Mouse (Mus musculus) bone marrow, adult 2 months (tissue): ENCODE results near the gene Gpr35.

Experiments used
- CTCF ChIP-seq: fragments of 200-500 bp; IDR thresholded peaks from 2 replicates; pipeline ENCODE4 v1.5.1; 2011; ENCODE audit warnings: low read length, control low read depth; ENCODE audit not compliant: control insufficient read depth, insufficient read depth
- POLR2A ChIP-seq: fragments of 200-500 bp; IDR thresholded peaks from 2 replicates; pipeline ENCODE4 v1.6.1; 2011; ENCODE audit warnings: low read depth, mild to moderate bottlenecking, control low read depth, low read length, borderline replicate concordance; ENCODE audit not compliant: control insufficient read depth

DNA sequence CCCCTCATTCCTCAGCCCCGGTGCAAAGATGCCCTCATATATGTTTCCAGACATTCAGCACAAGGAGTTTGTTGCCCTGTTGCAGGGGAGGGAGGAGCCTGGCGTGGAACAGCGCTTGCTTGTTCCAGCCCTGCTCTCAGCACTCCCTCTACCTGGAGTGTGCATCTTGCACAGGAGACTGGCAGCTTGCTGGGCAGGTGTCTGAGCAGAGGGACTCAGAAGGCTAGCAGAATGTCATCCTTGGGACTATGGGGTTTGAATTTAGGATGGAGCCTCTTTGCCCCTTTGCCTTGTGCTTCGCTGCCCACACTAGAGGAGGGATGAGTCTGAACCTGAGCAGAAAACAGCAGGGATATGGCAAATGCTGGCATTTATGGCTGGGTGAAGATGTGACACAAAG, 10.9 kb upstream of the Gpr35 start:
- no peak for TF ChIP-seq CTCF
- no peak for TF ChIP-seq POLR2A
